Mouse (Mus musculus) megakaryocyte, embryonic 14.5 days (primary cell): ENCODE measurements around the gene Il12rb1.

Source experiments
- FLI1 ChIP-seq: IDR thresholded peaks from 2 replicates; pipeline ENCODE4 v1.6.1; 2012; ENCODE audit warnings: low read length, inconsistent platforms, mixed read lengths
- GATA1 ChIP-seq: IDR thresholded peaks from 3 replicates; pipeline ENCODE4 v1.6.1; 2012; ENCODE audit warnings: mixed read lengths, low read length, inconsistent platforms, borderline replicate concordance

DNA sequence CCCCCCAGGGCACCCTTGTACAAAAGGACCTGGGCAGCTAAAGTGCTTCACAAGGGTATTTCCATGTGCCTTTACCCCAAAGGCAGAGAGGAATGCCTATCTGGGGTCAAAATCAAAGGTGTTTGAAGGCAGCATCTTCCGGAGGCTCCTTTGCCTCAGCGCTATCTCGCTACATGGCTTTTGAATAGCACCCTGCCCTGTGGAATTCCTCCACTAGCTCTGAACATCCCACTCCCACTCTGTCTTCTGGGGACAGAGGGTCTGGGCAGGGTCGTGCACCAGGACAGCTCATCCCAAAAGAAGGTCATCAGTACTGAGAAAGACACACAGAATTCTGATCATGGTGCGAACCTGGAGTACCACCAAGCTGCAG, 60.9 kb downstream of the Il12rb1 start:
- TF ChIP-seq GATA1 (no peak), FLI1 (no peak)
